Mouse (Mus musculus) spleen, adult 2 months (tissue): ENCODE results near the gene Spred2. TPM values are rescaled to one million over a fixed set of nuclear protein-coding genes. Genes with fewer than 3 reads are reported as not detected.

ENCODE experiments used
- DNase-seq, 2 experiments: peaks; one replicate each; pipeline versions ENCODE4 v3.0.0 to v3.0.0-alpha.2; 2012 to 2021; ENCODE audit warnings: low spot score in 2 of 2, low read depth in 1 of 2
- H3K27ac ChIP-seq: fragments of 200-500 bp; 2 replicates; pipeline ENCODE4 v1.5.1; 2012; ENCODE audit warnings: low read length, inconsistent platforms; ENCODE audit not compliant: insufficient read depth
- H3K27me3 ChIP-seq: fragments of 200-500 bp; 2 replicates; pipeline ENCODE4 v1.6.1; 2012; ENCODE audit warnings: mild to moderate bottlenecking, moderate library complexity, low read length, inconsistent platforms; ENCODE audit not compliant: control insufficient read depth, insufficient read depth
- H3K36me3 ChIP-seq: fragments of 200-500 bp; 2 replicates; pipeline ENCODE4 v1.6.1; 2012; ENCODE audit warnings: mild to moderate bottlenecking, low read length, inconsistent platforms; ENCODE audit not compliant: control insufficient read depth, insufficient read depth
- H3K4me1 ChIP-seq: fragments of 200-500 bp; 2 replicates; pipeline ENCODE4 v1.6.1; 2011; ENCODE audit warnings: inconsistent platforms; ENCODE audit not compliant: control insufficient read depth, insufficient read depth, insufficient read length
- H3K4me3 ChIP-seq: fragments of 200-500 bp; 2 replicates; pipeline ENCODE4 v1.5.1; 2011; ENCODE audit warnings: mild to moderate bottlenecking, inconsistent platforms; ENCODE audit not compliant: insufficient read depth, insufficient read length; ENCODE audit errors: extremely low read depth
- CTCF ChIP-seq: fragments of 200-500 bp; IDR thresholded peaks from 2 replicates; pipeline ENCODE4 v1.5.1; 2011; ENCODE audit warnings: mild to moderate bottlenecking, inconsistent platforms; ENCODE audit not compliant: insufficient read depth, insufficient read length, insufficient replicate concordance; ENCODE audit errors: extremely low read depth
- POLR2A ChIP-seq: fragments of 200-500 bp; IDR thresholded peaks from 2 replicates; pipeline ENCODE4 v1.6.1; 2011; ENCODE audit warnings: low read depth, low read length, inconsistent platforms
- WGBS: fragments of 180-500 bp; shearing (Covaris S2); methylation state at CpG from one replicate; pipeline ENCODE4 v1.1.7; 2018; 5-methylcytosine and 5-hydroxymethylcytosine counted together
- polyA plus RNA-seq: library from polyadenylated mRNA; depleted of rRNA; stranded (reverse); fragments of >200 nt; gene quantifications from 2 replicates; pipeline ENCODE4 v1.2.3, GENCODE M21; 2012

Spred2 gene
- polyA plus RNA-seq, 1 experiment = 5.7 TPM

GRCm38 (mm10) chr11:19965664-19966063 lies 41.5 kb downstream of the Spred2 start:
- DNase-seq = no peak
- Histone ChIP-seq H3K4me3 (no peak overlapping the region), H3K36me3 (no peaks in the 10 kb centered on the region), H3K27me3 (no peaks in the 10 kb centered on the region), H3K4me1 (peaks cover 37% of the 10 kb centered on the region), H3K27ac (no peak overlapping the region)
- WGBS = 29% methylated on average over 4 of the region's 4 CpGs
- TF ChIP-seq POLR2A = no peak

- 90% methylated on average over 2 of the region's 2 CpGs for WGBS
- Histone ChIP-seq H3K4me3 (no peak overlapping the region), H3K27ac (no peak overlapping the region), H3K27me3 (no peaks in the 10 kb centered on the region), H3K4me1 (peaks cover 37% of the 10 kb centered on the region), H3K36me3 (no peaks in the 10 kb centered on the region)
- TF ChIP-seq POLR2A (no peak), CTCF (no peak)
- no peak for DNase-seq
These were observed 42.1 kb downstream of the Spred2 start for GRCm38 (mm10) chr11:19966294-19966693.

- no peak for DNase-seq
- WGBS = 79% methylated on average over 5 of the region's 5 CpGs
- no peaks in the 10 kb centered on the region for H3K36me3 ChIP-seq
- H3K27ac ChIP-seq = no peak overlapping the region; the same call in 1 of the 2 replicates
- H3K4me1 ChIP-seq = peaks cover 17% of the 10 kb centered on the region; the same call in 1 of the 2 replicates
- no peaks in the 10 kb centered on the region for H3K27me3 ChIP-seq
- TF ChIP-seq POLR2A = no peak
- no peak for TF ChIP-seq CTCF
- no peak overlapping the region for H3K4me3 ChIP-seq
These were observed 45.4 kb downstream of the Spred2 start for GRCm38 (mm10) chr11:19969584-19969983.

GRCm38 (mm10) chr11:19971954-19972750 lies 48.0 kb downstream of the Spred2 start:
- H3K27ac ChIP-seq = no peak overlapping the region
- no peak overlapping the region for H3K4me3 ChIP-seq
- 79% methylated on average over 4 of the region's 4 CpGs for WGBS
- peak; percentile 20; the same call in 1 of the 2 replicates for TF ChIP-seq CTCF
- TF ChIP-seq POLR2A = no peak
- no peaks in the 10 kb centered on the region for H3K27me3 ChIP-seq
- DNase-seq = peak in 1 of 2 experiments; percentile 17
- H3K4me1 ChIP-seq = peaks cover 3% of the 10 kb centered on the region; the same call in 1 of the 2 replicates
- no peaks in the 10 kb centered on the region for H3K36me3 ChIP-seq

GRCm38 (mm10) chr11:19973032-19973790 lies 49.0 kb downstream of the Spred2 start:
- no peak for TF ChIP-seq POLR2A
- no peak for TF ChIP-seq CTCF
- Histone ChIP-seq H3K4me1 (peaks cover 6% of the 10 kb centered on the region; the same call in 1 of the 2 replicates), H3K36me3 (no peaks in the 10 kb centered on the region), H3K27me3 (no peaks in the 10 kb centered on the region), H3K27ac (no peak overlapping the region), H3K4me3 (no peak overlapping the region)
- no peak for DNase-seq
- WGBS = 92% methylated on average over 7 of the region's 7 CpGs

GRCm38 (mm10) chr11:19976032-19976431 lies 51.9 kb downstream of the Spred2 start:
- TF ChIP-seq POLR2A (no peak), CTCF (no peak)
- Histone ChIP-seq H3K27ac (no peak overlapping the region), H3K4me1 (peaks cover 12% of the 10 kb centered on the region; the same call in 1 of the 2 replicates), H3K36me3 (no peaks in the 10 kb centered on the region), H3K27me3 (no peaks in the 10 kb centered on the region), H3K4me3 (no peak overlapping the region)
- WGBS = 95% methylated on average over 2 of the region's 2 CpGs
- DNase-seq = no peak
